Mouse (Mus musculus): Measurements from ENCODE around the gene 4933402J07Rik.

The 4933402J07Rik gene

GRCm38 (mm10) chr8:87621181-87621580, 57.5 kb downstream of the 4933402J07Rik start:
- no peak for DNase-seq

DNA sequence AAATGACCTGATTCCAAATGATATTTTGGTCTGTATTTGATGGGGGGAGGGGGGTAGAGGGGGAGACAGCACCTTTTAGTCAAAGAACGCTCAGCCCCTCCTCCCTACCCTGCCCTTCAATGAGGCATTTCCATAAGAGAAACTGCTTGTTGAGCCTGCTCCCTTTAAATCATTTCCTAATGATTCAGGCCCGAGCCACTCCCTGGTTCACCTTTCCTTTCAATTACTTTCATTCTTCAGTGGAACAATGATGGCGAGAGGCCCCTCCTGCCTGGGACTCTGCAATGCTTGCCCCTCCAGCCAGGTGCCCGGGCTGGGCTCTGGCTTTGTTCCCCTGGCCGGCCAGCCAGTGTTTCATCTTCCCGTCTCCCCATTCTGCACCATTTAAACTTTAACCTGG, 66.0 kb downstream of the 4933402J07Rik start:
- DNase-seq, result no peak

DNA sequence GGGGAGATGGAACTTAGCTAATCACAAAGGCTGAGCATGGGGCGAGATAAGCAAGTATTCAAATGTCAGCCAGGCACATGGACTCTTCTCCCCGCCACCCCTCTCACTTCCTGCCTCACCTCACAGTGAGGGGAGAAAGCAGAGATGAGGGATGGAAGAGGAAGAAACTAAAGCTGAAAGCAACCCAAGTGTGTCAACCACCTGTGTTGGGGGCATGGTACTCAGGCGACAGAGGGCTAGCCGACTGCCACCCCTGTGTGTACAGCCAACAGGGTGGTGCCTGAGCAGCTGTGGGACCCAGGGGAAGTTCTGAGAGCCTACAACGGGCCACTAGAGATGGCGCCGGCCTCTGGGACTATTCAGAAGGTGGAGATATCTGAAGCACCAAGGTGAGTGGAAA, 68.1 kb downstream of the 4933402J07Rik start:
- no peak for DNase-seq

DNA sequence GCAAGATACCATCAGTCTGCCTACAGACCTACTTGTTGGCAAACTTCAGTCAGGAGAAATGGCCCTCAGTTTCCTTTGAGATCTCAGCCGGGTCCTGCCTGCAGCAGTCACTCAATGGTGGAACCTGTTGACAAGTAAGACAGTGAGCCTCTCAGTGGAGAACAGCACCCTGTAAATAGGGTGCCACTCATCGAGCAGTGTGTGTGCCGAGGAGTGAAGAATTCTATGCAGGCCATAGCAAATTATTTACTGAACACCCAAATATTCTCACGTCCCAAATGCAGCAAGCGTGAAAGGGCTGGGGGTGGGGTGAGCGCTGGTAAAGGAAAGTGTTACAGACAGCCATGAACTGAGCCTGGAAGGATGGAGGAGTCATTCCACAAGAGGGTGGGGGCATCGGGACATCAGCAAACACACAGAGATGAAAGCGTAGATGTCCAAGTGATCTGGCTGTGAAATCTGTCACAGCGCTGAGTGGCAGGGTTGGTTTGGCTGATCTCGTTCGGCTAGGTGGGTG, 72.6 kb downstream of the 4933402J07Rik start:
- no peak for DNase-seq
